Mouse (Mus musculus) ES-E14 (cell line): ENCODE measurements at regions not wholly inside any gene's neighbourhood (a gene's known extent, or its start where the extent isn't known, plus 50 kb on each side); places are given as distances from the start of the nearest gene placed in this dataset.

Source experiments
- CHD2 ChIP-seq: IDR thresholded peaks from 2 replicates; pipeline ENCODE4 v1.6.1; 2014; ENCODE audit warnings: mild to moderate bottlenecking, low read depth, low read length, inconsistent platforms
- HCFC1 ChIP-seq: IDR thresholded peaks from 2 replicates; pipeline ENCODE4 v1.6.1; 2012; ENCODE audit warnings: low read length, inconsistent platforms, borderline replicate concordance; ENCODE audit not compliant: insufficient read depth
- ZC3H11A ChIP-seq: IDR thresholded peaks from 2 replicates; pipeline ENCODE4 v1.6.1; 2012; ENCODE audit warnings: low read depth, mild to moderate bottlenecking, inconsistent platforms, low read length, borderline replicate concordance
- ZNF384 ChIP-seq: IDR thresholded peaks from 2 replicates; pipeline ENCODE4 v1.6.1; 2012; ENCODE audit warnings: low read depth, low read length, inconsistent platforms

DNA sequence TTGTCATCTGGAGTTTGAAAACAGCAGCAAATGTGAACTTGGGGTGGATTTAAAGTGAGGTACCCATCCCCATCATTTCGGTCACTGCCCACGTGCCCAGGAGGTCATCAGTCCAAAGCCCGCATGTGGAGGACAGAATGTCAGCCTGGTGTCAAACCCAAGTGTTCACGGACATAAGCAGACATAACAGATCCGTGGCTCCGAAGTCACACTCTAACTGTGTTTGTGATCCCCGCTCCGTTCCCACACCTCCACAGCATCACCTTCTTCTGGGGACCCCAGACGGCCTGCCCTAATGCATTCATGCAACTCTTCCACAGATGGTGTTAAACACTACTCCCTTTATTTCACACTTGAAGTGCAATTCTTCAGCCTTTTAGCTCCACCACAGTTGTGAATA lies 462.8 kb upstream of the Cdh4 start:
- no peak for TF ChIP-seq HCFC1
- TF ChIP-seq ZC3H11A, result no peak
- TF ChIP-seq CHD2, result no peak
- no peak for TF ChIP-seq ZNF384
